Mouse (Mus musculus) c-Kit-positive CD71-positive TER-119-positive erythroid progenitor cells, embryonic 14.5 days (primary cell): ENCODE measurements around the gene Rbfox3.

Experiments used
- DNase-seq: peaks from one replicate; pipeline ENCODE4 v3.0.0-alpha.2; 2013; ENCODE audit warnings: low spot score

The Rbfox3 gene

GRCm38 (mm10) chr11:118881786-118882495 is 29.5 kb downstream of the Rbfox3 start:
- no peak for DNase-seq

- DNase-seq, result no peak
Measured at GRCm38 (mm10) chr11:118879466-118880150, 31.8 kb downstream of the Rbfox3 start.

GRCm38 (mm10) chr11:118878605-118879245 is 32.7 kb downstream of the Rbfox3 start:
- DNase-seq, result no peak

DNA sequence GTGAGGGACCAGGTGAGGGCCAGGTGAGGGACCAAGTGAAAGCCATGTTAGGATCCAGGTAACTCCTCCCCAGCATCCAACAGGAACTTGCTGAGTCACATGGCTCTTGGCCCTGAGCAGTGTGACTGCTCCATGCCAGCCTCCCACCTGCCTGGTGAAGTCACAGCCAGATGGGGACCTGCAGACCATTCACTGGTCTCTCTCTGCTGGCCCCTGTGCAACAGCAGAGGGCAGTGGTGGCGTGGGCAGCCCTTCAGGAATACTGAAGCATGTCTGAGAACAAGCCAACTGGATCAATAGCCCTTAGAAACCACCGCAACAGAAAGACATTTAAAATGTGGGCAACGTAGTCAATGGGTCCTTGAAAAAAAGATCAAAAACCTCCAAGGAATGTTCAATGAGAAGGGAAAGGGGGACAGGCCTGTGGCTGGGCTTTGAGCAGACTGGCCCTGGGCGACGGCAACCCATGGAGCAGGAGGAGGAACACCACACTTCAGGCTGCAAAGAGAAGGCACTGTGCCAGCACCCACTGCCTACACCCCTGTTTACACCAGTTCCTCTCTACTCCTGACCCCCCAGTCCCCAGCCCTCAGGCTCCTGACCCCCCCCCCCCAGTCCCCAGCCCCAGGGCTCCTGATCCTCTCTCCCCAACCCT is 36.0 kb downstream of the Rbfox3 start:
- no peak for DNase-seq

- DNase-seq, result no peak
Measured at GRCm38 (mm10) chr11:118874487-118875095, 36.8 kb downstream of the Rbfox3 start.

DNA sequence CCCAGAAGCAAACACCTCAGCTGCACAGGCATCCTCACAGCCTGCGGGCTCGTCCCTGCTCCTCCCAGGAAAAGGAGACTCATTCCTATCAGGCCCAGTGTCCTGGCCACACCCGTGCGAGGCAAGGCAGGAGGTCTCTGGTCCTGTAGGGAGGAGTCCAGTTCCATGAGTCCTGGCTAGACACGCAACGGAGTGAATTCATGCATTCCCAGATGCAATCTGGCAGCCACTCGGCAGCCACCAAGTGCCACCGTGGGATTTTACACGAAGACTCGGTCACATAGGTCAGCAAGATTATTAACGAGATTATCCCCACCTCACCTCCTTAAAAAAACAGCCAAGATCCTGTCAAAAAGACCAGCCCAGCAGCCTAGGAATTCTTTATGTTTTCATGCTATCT is 37.4 kb downstream of the Rbfox3 start:
- no peak for DNase-seq

DNA sequence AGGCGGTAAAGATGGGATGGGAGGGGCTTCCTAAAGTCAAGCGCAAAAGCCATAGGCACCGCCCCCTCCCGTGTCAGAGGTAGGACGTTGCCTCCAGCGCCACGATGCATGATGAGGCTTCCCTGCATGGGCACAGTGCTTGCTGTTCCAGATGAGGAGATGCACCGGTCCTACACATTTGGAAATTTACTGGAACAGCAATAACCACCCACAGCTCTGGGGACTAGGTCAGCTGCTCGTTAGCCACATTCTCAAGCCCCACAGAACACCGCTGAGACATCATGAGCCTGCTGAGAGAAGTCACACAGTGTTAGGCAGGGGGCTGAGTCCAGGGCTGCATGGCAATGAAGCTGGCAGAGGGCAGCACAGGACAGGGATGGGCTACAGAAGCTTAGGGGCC is 39.9 kb downstream of the Rbfox3 start:
- DNase-seq, result no peak

GRCm38 (mm10) chr11:118863360-118863759 is 48.0 kb downstream of the Rbfox3 start:
- no peak for DNase-seq

DNA sequence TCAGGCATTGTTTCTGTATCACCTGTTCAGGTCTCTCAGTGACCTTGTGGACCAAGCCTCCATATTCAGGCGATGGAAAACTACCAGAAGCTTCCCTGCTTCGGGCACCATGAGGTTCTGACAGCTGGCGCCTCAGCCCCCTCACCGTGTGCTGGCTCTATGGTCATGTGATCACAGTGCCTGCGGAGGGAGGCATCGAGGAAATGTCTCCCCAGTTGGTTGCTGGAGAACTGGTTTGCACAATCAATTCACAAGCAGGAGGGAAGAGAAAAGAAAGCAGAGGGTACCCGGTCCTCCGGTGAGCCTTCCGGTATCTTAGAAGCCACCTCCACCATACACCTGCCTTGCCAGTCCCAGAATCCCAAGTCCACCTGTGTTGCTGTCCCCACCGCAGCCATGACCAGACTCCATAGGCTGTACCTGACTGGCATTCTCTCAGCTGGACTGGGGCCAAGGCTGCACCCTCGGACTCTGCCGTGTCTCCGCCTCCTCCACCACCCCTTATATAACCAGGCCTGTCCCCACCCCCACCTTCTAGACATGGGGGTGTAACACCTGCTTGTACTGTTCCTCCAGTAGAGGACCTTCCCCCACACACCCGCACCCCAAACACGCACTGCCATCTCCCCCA is 49.5 kb downstream of the Rbfox3 start:
- no peak for DNase-seq

GRCm38 (mm10) chr11:118861246-118861645 is 50.2 kb downstream of the Rbfox3 start:
- no peak for DNase-seq

GRCm38 (mm10) chr11:118860812-118861211 is 50.6 kb downstream of the Rbfox3 start:
- DNase-seq, result no peak

DNA sequence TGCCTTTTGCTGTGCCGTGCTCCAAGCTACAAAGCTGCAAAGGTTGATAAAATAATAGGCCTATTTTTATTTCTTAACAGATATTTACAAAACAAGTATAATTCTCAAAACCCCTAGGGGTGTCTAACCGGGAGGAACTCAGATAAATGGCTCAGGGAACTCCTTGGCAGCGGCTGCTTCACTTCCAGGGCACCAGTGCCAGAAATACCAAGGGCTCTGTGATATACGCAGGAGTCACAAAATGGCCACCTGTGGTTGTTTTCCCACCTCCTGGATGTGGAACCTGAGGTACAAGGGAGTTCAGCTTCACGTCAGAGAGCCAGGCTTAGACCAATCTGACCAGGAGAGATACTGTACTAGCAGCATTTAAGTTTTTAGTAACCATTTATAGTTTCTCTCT is 51.6 kb downstream of the Rbfox3 start:
- DNase-seq, result no peak

- no peak for DNase-seq
Measured at GRCm38 (mm10) chr11:118858305-118858704, 53.1 kb downstream of the Rbfox3 start.

GRCm38 (mm10) chr11:118851391-118851790 is 60.0 kb downstream of the Rbfox3 start:
- no peak for DNase-seq

DNA sequence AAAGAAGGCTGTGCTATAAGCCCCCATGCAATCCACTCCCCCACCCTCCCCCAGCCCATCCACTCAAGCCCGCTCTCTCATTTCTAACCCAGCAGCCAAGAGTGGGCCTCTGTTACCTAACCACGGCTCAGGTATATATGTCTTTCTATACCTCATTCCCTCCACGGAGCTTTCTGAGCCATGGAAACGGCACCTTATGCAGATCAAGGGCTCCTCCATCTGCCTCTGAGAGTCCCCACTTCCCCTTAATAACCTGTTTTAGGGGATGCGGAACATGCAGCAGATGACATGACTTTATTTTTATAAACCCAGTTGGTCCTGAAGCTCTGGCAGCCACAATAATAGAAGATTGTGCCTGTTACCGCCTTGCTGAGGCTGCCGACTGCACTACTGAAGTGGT is 63.4 kb downstream of the Rbfox3 start:
- no peak for DNase-seq

GRCm38 (mm10) chr11:118840992-118841391 is 70.4 kb downstream of the Rbfox3 start:
- DNase-seq, result no peak

DNA sequence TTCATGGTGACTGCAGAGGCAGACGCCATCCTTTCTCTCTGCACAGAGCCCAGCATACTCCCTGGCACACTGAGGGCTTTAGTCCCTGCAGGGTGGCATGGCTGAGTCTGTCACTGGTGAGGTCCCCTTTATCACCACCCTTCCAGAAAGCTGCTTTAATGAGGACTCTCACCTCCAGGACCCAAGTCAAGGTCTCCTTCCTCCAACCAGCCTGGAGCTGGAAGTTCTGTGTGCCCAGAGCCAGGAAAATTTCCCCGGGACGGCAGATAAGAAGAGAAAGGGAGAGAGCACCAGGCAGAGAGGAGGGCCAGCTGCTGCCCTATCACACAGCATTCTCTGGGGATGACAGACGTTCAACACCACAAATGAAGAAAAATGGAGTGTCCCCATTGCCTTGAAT is 73.2 kb downstream of the Rbfox3 start:
- DNase-seq, result no peak

GRCm38 (mm10) chr11:118836889-118837288 is 74.5 kb downstream of the Rbfox3 start:
- no peak for DNase-seq

DNA sequence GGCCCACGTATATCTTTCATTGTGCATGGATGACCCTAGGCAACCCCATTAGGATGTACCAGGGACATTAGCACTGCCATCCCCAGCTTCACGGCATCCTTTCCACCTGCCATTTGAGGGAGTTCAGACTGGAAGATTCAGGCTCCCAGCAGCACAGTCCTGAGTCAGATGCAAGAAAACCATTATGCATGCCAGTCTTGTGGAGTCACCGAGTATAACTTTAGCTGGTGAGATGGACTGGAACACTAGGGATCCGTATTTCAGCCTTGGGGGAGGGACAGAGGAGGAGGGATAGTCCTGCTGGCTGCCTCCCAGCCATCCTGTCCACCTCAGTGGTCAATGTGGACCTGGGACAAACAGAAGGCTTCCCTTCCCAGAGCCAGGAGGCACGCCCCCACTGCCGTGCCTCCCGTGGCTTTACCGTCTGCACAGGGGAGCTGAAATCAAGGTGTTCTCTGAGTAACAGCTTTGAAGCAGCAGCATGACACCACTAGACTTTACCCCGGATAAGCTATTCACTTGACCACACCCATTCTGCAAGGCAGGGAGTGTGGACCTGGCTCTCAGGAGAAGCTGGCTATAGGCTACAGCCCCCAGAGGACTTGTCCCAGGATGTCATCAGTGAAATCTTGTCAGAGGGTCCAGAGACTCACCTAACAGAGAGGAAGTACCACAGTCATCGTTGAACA is 78.5 kb downstream of the Rbfox3 start:
- DNase-seq, result no peak

GRCm38 (mm10) chr11:118831730-118832129 is 79.7 kb downstream of the Rbfox3 start:
- DNase-seq, result no peak
